Mouse (Mus musculus): Measurements from ENCODE around the gene Fkbpl.

Gene Fkbpl

GRCm38 (mm10) chr17:34627093-34627942, 17.2 kb upstream of the Fkbpl start:
- peak; percentile 62 to 69 for DNase-seq (ENCODE audit: low spot score in 2 of 2)

- DNase-seq (ENCODE audit: low spot score in 2 of 2), result no peak
Measured at GRCm38 (mm10) chr17:34627943-34628643, 16.5 kb upstream of the Fkbpl start, which contains the start of gene Ppt2. Ppt2 (minus strand) TSS chr17:34628510.

DNA sequence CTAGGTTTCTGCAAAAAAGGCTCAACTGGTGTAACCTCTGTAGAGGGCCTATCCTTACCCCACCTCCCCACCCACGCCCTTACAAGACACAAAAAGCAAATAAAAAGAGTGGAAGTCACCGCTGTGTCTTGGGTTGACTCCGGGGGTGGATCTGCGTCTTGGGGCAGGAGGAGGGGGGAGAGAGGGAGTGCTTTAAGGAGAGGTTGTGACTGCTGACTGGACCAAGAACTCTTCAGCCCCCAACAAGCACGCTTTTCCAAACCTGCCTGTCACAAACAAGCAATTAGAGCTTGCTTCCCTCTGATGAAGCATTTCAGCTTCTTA, 16.0 kb upstream of the Fkbpl start:
- DNase-seq (ENCODE audit: low spot score in 2 of 2), result no peak

GRCm38 (mm10) chr17:34629221-34629751, 15.3 kb upstream of the Fkbpl start, which contains the start of gene Prrt1:
Prrt1 (plus strand) TSS chr17:34629533.
- no peak for DNase-seq (ENCODE audit: low spot score in 2 of 2)

DNA sequence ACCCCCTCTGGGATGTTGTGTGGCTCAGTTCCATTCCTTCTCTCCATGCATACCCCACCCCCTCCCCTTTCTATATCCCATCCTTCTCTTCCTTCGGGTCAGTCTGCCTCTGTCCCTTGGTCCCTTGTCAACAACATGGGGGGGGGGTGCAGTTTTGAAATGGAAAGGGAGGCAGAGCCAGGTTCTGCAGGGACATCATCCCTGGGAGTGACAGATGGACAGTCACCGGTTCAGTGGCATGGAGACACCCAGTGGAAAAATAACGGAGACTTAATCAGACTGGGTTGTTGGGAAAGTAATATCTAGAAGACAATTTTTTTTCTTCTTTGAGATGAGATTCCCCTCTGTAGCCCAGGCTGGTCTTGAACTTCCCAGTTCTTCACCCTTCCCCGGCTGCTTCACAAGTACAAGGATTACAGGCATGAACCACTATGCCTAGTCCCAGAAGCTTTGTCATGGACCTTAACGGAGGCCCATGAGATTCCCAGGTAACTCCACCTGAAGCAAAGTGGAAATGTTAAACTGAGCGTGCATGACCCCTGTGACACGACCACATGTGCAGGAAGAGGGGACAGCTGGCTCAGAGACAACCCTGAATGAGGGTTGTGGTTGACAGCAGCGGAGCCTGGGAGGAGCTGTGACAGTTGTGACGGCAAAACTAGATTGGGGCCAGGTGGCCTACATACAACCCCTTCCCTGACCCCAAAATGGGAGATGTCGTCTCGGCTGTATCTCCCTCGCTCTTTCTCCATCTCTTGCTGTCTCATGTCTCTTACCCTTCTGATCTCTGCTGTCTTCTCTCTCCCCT, 14.6 kb upstream of the Fkbpl start:
- no peak for DNase-seq (ENCODE audit: low spot score in 2 of 2)

- no peak for DNase-seq (ENCODE audit: low spot score in 2 of 2)
Measured at GRCm38 (mm10) chr17:34630761-34631301, 13.7 kb upstream of the Fkbpl start.

DNA sequence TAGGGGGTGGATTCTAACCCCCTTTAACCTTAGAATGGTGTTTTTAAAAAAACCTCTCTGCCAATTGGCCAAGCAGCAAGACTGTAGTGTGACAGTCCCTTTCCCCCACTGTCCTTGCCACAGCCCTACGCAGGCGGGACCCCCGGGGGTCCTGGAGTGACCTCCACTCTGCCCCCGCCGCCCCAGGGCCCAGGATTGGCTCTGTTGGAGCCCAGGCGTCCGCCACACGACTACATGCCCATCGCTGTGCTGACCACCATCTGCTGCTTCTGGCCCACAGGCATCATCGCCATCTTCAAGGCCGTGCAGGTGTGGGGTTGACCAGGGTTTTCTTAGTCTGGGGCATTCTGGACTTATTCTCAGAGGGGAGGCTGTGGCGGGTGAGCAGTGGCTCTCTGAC, 12.9 kb upstream of the Fkbpl start:
- no peak for DNase-seq (ENCODE audit: low spot score in 2 of 2)

DNA sequence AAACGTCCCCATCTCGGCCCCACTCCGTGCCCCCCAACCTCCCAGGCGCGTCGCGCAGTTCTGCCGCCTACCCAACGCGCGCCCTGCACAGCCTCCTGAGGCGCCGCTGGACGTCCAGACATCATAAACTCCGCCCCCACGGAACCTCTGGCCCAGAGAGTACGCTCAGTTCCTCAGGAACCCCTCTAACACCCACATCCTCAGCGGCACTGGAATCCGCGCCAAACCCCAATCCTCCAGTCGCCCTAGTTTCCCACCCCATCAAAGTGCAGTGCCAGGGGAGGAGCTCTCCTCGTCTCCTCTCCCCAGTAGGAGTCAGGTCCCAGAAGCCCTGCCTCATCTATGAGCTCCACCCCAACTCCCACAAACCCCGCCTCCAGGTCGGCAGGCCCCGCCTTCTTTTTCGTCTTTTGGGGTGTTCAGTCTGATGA, 12.3 kb upstream of the Fkbpl start:
- peak; percentile 66 to 78 for DNase-seq (ENCODE audit: low spot score in 2 of 2)

- DNase-seq (ENCODE audit: low spot score in 2 of 2), result no peak
Measured at GRCm38 (mm10) chr17:34635671-34636070, 8.9 kb upstream of the Fkbpl start.

DNA sequence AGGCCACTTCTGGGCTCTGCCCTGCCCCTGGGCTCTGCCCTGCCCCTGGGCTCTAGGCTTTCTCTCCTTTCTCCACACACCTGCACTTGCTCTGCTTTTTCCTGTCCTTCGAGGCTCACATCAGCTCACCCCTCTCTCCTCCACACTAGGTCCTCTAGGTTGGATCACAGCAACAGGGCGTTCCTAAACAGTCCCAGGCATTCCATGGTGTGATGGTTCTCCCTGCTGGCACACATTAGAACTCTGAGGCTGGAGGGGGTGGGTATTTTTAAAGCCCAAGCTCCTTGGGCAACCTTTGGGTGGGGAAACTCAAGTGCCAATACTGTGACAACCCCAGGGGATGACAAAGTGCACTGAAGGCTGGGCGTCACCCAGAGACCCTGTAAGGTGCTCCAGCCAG, 7.1 kb upstream of the Fkbpl start:
- no peak for DNase-seq (ENCODE audit: low spot score in 2 of 2)

GRCm38 (mm10) chr17:34639461-34640255, 4.9 kb upstream of the Fkbpl start:
- DNase-seq (ENCODE audit: low spot score in 2 of 2), result no peak

DNA sequence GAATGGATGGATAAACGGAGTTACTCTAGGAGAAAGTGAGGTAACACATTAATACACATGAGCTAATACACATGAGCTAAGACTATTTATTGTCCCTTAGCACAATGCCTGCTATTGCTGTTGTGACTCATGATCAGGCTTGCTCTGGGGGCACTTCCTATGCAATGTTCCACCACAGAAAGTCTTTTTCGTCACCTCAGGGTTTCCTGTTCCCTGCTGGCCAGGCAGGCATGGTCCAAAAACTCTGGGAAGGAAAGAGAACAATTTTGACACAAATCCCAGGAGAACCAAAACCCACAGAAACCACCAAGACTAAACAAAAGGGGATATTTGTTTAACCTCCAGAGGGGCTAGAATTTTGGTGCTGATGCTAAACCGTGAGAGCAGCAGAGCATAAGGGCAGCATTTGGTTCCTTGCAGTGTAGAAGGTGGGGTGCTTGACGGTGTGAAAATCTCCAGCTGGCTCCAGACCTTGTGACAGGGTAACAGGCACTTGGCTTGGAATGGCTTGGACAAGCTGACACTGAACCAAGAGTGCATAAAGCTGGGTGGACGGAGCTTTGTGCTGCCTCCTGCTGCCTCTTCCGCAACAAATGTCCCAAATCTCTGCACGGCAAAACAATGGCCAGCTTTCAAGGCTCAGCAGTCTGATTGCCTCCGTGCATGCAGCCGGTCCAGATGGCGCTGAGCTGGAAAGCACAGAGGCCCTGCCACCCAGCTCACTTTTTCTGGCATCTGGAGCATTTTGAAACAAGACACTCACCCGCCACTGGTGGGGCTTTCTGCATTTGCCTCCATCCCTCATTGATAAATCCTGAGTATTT, 3.6 kb upstream of the Fkbpl start:
- no peak for DNase-seq (ENCODE audit: low spot score in 2 of 2)

GRCm38 (mm10) chr17:34641945-34642344, 2.6 kb upstream of the Fkbpl start:
- no peak for DNase-seq (ENCODE audit: low spot score in 2 of 2)

- no peak for DNase-seq (ENCODE audit: low spot score in 2 of 2)
Measured at GRCm38 (mm10) chr17:34643379-34643778, 1.2 kb upstream of the Fkbpl start.

DNA sequence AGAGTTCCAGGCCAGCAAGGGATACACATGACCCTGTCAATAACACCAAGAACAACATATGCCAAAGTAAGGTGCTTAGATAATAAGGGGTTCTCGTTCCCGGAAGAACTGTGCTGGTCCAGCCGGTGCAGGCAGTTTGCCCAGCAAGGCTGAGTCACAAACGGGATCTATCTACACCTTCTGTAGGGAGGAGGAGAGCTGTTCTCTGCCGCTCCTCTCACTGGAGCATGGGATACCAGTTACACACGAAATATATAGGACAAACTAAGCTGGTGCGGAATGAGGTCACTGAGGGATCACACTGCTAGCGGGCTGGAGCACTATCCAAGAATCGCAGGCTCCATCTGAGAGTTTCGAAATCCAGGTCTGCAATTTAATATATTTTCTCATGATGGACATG, 620 bp upstream of the Fkbpl start:
- no peak for DNase-seq (ENCODE audit: low spot score in 2 of 2)

- DNase-seq (ENCODE audit: low spot score in 2 of 2), result no peak
Measured at GRCm38 (mm10) chr17:34645256-34645829, 779 bp downstream of the Fkbpl start.

DNA sequence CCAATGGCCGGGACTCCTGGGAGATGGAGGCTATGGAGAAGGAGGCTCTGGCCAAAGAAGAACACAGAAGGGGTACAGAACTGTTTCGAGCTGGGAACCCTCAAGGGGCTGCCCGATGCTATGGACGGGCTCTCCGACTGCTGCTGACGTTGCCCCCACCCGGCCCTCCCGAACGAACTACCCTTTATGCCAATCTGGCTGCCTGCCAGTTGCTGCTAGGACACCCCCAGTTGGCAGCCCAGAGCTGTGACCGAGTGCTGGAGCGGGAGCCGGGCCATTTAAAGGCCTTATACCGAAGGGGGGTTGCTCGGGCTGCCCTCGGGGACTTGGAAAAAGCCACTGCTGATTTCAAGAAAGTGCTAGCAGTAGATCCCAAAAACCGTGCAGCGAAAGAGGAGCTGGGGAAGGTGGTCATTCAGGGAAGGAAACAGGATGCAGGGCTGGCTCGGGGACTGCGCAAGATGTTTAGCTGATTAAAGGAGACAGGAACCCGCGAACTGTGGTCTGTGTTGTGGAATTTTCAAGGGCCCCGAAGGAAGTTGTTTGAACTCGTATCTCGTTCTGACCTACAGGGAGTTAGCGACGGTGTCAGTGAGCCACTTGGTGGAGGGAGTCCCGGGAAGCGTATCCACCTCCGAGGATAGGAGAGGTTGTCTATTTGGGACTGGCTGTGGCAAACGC, 1.4 kb downstream of the Fkbpl start:
- no peak for DNase-seq (ENCODE audit: low spot score in 2 of 2)

GRCm38 (mm10) chr17:34646906-34647787, 2.6 kb downstream of the Fkbpl start, which contains the start of gene Atf6b:
Atf6b (plus strand) TSS chr17:34647146.
- DNase-seq (ENCODE audit: low spot score in 2 of 2), result peak; percentile 97 to 98
